Mouse (Mus musculus) small intestine, adult 2 months (tissue): ENCODE measurements around the gene Ccdc162.

Experiments
- CTCF ChIP-seq: fragments of 200-500 bp; IDR thresholded peaks from 2 replicates; pipeline ENCODE4 v1.5.1; 2012; ENCODE audit warnings: low read depth, mild to moderate bottlenecking, control low read depth, inconsistent platforms, low read length, moderate library complexity, mixed read lengths; ENCODE audit not compliant: insufficient replicate concordance, insufficient read length; ENCODE audit errors: extremely low read depth
- POLR2A ChIP-seq: fragments of 200-500 bp; IDR thresholded peaks from 2 replicates; pipeline ENCODE4 v1.6.1; 2012; ENCODE audit warnings: low read depth, mild to moderate bottlenecking, control low read depth, inconsistent platforms, low read length, moderate library complexity

GRCm38 (mm10) chr10:41746554-41746953 lies 30.1 kb upstream of the Ccdc162 start:
- TF ChIP-seq CTCF (no peak), POLR2A (no peak)
